Mouse (Mus musculus) testis, adult 2 months (tissue): ENCODE measurements around the gene Pdcd4.

Source experiments
- CTCF ChIP-seq: fragments of 200-500 bp; IDR thresholded peaks from 2 replicates; pipeline ENCODE4 v1.5.1; 2012; ENCODE audit warnings: low read depth, mild to moderate bottlenecking, inconsistent platforms, low read length, moderate library complexity; ENCODE audit not compliant: control insufficient read depth, insufficient read depth, insufficient replicate concordance
- POLR2A ChIP-seq: fragments of 200-500 bp; IDR thresholded peaks from 2 replicates; pipeline ENCODE4 v1.6.1; 2012; ENCODE audit warnings: low read depth, mild to moderate bottlenecking, inconsistent platforms, low read length, moderate library complexity; ENCODE audit not compliant: control insufficient read depth

DNA sequence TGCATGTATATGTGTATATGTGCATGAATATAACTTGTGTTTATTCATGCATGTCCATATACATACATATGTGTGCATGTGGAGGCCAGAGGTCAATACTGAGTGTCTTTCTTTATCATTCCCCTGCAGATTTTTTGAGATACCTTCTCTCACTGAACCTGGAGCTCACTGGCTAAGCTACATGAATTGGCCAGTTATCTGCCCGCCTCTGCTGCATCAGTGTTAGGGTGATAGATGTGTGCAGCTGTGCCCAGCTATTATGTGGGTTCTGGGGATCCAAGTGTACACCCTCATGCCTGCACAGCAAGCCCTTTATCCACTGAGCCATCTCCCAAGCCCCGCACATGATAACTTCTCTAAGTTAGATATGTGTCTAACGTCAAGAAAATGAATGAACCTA, 4.2 kb upstream of the Pdcd4 start:
- TF ChIP-seq CTCF (no peak), POLR2A (no peak)
